Mouse (Mus musculus): Measurements from ENCODE around the gene Rnf151.
"Not testable (repeated sequence)": the region's sequence is repeated elsewhere in the genome, so short reads cannot be mapped to it uniquely, and the experiment has no call there.

The Rnf151 gene

DNA sequence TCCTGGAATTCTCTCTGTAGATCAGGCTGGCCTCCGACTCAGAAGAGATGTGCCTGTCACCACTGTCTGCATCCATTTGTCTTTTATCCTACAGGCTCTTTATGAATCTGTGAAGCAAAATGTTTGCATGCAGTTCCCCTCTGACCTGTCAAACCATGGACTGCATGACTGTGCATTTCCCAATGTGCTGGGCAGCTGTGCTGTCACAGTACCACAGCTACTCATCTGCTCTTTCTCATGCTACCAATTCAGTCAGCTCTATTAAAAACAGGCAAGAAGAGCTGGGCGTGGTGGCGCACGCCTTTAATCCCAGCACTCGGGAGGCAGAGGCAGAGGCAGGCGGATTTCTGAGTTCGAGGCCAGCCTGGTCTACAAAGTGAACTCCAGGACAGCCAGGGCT is 50.9 kb downstream of the Rnf151 start:
- DNase-seq (ENCODE audit: low spot score): not testable (repeated sequence)

Data from layer of hippocampus, adult 11-12 months (tissue).